Mouse (Mus musculus) granulocyte monocyte progenitor cell, adult 5-6 weeks (primary cell): ENCODE results near the gene Pax4. TPM values are rescaled to one million over a fixed set of nuclear protein-coding genes. Genes with fewer than 3 reads are reported as not detected.

Source experiments
- ATAC-seq: replicated peaks from 2 replicates; pipeline ENCODE4 v1.8.0; 2016; ENCODE audit warnings: mild to moderate bottlenecking, moderate TSS enrichment, inconsistent platforms; ENCODE audit not compliant: poor library complexity, severe bottlenecking
- total RNA-seq, 2 experiments: library from RNA; stranded (forward) in 1 of 2; stranded (reverse) in 1 of 2; fragments of 200-712, 200-1000 nt in 1 of 2; fragments of >200 nt in 1 of 2; fragmentation: Nextera tagmentation in 1 of 2; gene quantifications; 2 replicates each; pipeline ENCODE4 v1.2.3; 2014 to 2017

Gene Pax4
- not detected in 2 replicates for total RNA-seq (2014; fragmentation: Nextera tagmentation)
- total RNA-seq (2017), result not detected in 2 replicates

DNA sequence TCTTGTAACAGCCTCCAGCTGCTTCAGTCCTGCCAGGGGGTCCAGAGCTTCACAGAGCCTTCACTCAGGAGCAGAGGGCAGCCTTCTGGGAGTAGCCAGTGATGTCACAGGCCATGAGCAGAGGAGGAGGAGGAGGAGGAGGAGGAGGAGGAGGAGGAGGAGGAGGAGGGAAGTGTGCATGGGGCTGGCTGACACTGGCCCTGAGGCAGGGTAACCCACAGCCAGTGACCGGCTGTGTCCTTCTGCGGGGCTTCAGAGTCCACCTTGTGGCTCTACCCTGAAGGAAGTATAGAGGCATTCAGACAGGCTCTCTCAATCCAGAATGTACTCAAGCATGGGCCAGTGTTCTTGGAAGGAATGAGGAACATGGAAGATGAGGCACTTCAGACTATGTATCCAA, at the start of gene Pax4:
TSS of gene Pax4 (minus strand) at position 101 of the 400 bp plus-strand sequence.
- ATAC-seq, result no peak

DNA sequence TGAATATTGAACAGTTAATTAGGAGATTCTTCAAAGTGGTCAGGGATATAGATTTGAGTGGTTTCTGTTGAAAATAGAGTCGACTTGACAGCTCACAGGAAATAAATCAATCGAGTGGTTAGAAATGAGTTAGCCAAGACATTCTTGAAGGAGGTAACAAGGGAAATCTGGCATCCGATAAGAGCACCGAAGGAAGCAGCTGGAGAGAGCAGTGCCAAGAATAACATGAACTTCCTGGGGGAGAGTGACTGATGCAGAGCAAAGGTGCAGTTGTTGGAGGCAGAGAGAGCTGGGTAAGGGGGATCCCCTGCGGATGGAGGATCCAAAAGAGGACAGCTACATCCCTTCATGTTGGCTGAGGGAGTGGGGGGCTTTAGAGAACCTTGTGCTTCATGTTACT, 48.7 kb upstream of the Pax4 start:
- peak; percentile 93 for ATAC-seq

DNA sequence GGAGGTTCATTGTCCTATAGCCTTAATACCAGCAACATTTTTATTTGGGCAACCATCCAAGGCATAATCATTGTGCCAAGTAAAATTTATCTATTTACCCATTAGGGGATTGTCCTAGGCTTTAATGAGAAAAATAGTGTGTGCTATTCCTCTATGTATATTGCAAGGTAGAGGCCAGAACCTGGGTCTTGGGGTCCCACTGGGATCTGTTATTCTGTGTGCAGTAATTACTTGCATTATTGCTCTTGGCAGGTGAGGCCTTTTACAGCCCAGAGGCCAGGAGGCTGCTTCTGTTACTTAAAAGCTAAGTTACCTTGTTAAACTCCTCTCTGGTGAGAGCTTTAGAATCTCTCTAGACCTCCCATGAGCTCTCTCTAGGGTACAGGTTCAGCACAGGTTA, 42.0 kb upstream of the Pax4 start:
- no peak for ATAC-seq

DNA sequence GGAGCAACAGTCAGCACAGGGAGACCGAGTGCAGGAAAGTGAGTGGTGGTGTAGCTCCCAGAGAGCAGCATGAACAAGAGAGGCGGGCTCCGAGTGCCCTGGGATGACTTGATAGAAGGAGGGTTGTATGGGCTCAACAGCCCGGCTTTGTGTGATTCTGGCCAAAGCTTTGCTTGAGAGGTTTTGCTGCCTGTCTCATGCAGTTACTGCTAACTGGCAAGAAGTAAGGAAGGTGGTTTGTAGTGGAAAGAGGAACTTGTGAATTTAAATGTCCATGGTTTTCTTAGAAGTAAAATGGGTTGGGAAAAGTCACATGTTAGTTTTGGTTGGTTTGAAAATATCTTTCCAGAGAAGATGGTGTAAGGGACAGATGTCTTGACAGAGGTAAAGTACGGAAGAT, 41.5 kb upstream of the Pax4 start:
- ATAC-seq, result peak; percentile 33

DNA sequence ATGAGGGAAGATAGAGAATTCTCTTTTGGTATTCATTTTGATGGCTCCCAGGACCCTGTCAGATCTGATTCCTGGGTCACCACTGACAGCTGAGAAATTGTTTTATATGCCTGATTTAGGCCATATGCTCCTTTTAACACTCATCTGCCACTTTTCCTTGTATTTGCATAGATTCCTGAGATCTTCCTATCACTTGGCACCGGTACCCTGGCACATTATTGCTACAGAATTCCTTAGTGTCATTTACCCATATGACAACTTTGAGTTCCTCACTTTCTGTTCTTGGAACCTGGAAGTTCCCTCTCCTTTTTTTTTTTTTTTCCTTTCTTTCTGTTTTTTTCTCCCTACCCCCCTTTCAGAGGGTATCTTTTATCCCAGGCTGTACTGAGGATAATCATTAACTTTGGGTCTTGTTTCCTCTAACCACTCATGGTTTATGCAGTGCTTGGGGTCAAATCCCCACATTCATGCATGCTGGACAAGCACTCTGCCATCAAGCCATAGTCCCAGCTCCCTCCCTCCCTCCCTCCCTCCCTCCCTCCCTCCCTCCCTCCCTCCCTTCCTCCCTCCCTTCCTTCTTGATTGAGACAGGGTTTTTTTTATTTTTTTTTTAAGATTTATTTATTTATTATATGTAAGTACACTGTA, 39.2 kb upstream of the Pax4 start:
- ATAC-seq, result no peak

DNA sequence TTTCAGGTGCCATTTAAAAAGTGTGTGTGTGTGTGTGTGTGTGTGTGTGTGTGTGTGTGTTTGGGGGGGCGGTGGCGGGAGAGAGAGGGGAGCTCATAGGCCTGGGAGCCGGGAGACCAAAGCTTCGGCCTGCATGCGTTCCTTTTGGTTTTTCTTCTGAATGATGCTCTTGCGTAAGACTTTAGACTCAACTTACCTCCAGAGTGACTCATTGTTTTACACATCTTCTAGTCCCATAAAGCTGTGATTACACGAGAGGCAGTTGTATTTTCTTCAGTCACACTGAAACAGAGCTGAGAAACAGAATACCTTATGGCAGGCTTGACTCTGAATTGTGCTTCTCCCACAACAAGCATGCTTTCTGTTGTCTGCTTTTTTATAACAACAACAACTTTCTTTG, 37.8 kb upstream of the Pax4 start:
- ATAC-seq, result peak; percentile 31

DNA sequence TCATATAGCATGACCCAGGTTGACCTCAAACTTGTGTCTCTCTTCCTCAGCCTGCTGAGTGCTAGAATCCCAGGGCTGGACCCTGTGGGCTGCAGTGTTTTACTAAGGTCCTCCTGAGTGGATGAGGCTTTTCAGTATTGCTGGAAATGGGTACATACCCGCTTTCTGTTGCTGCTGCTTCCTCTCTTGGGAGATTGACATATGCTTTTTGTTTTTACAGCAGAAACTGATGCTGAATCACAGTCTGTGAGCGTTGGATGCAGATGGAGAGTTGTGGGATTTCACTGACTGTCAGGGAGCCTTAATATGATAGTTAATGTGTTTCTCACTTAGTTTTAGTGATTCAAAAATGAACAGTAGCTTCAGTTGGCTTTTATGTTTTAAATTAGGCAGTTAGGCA, 37.3 kb upstream of the Pax4 start:
- ATAC-seq, result no peak

DNA sequence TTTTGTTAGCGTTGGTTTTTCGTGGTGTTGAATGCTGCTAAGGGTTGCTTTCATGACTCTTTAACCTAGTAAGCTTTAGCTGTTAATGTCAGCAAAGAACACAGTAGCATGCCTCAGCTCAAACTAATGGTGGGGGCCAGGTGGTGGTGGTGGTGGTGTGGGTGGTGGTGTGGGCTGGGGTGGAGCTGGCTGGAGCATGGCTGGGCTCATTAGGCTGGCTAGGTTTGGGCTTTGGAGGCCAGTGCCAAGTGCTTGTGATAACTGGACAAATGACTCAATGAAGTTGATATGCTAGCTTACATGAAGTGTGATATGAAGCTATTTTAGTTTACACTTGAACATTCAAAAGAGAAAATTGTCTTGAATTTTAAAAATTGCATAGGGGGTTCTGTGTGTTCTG, 36.9 kb upstream of the Pax4 start:
- ATAC-seq, result no peak

DNA sequence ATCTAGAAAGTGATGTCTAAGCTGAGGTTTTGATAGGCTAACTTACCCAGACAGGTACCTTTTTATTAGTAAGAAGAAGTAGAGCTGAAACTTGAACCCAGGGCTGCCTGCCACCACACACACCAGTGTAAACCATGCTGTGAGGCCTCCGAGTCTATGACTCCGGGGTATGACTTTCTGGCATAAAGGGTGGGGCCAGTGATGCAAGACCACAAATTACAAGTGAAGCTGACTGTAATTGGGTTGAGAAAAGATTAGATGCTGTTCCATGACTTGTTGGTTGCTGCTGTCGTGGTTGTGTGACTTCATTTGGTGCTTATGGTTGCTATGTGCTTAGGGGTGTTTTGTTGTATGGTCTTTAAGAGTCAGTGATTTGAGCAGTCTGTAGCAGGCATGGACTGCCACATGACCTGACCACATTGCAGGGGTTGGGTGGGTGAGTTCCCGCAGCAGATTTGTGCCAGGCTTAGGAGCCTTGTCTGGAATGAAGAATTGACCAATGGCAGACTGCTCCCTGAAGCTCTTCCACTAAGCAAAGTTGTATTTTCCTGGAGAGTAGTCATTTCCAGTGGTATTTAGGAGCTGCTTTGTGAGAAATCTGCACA, 33.7 kb upstream of the Pax4 start:
- peak; percentile 4 for ATAC-seq

DNA sequence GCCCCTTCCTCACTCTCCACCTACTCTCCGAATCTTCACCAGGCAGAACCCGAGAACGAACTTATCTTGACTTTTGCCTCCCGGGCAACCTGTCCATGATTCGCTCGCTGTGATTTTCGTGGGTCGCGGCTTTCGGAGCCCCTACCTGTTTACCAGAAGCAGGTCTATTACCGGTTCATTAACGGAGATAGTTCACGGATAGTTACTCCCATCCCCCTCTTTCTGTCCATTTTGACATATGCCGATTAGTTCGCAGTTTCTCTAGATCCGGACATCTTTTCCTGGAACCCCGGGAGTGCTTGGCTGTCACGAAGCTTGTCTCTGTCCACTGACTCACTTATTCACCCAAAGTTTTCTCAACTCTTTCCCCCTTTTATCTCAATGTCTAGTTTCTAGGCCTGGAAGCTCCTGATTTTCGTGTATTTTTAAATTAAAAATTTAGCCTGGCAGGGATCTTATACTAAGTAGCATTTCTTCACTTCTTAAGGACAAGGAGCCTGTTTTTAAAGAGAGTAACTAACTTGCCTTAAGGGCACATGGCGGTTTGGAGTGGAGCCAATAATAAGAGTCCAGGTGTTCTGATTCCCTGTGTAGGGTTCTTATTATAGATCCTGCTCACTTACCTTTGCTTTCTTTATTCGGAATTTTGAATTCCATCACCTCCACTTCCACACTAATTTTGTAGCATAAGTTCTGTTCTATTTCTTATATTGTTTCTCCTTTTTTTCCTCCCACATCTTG, 31.8 kb upstream of the Pax4 start:
- no peak for ATAC-seq

DNA sequence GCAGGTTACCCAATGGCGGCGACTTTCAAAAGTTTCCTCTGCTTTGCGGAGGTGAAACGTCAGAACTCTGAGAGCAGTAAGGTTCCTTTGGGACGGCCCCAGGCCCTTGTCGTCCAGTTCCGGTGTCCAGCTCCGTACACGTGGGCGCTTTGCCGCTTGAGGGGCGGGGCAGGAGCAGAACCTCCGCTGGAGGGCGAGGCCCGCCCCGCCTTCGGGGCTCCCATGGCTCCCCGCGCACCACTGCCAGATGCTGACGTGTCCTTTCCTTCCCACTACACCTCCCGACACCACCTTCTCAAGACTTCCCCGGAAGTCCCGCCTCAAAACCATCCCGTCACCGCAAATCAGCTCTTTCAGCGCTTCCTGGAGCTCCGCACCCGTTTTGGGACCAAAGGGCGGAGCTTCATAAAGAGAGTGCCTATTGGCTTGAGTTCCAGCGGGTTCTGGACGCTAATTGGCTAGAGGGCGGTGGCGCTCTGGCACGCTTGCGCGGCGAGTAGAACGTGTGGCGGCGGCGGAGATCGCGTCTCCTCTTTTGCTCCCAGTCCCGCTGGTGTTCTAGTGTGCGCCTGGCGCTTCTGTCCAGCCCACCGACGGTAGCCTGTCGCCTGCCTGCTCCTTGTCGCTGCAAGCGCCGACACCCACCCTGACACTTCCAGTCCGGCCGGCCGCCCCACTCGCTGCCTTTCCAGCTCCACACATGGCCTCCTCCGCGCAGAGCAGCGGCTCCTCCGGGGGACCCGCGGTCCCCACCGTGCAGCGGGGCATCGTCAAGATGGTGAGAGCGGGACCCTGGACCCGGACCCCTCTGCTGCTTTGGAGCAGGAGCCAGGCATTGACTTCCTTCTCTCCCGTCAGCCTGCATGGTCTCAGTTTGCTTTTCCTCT, 31.0 kb upstream of the Pax4 start:
- ATAC-seq, result peak; percentile 86

DNA sequence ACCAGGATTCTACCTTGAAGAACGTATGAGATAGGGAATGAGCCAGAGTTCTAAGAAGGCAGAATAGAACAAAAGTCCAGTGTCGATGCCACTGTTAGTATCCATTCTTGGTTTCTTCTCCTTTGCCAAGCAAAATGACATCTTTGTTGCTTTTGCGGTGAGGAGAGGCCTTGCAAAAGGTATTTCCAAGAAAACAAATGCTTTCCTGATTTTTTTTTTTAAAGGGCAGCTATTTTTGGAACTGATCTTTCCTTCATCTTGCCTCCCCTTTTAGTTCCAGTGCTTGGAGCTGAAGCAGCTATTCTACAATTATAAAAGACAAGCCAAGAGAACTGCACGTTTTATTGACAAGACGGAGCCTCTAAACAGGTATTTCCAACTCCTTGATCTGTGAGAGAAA, 25.7 kb upstream of the Pax4 start, which contains the start of gene Snd1:
TSS of gene Snd1 (plus strand) at position 301 of the 400 bp plus-strand sequence.
- no peak for ATAC-seq

DNA sequence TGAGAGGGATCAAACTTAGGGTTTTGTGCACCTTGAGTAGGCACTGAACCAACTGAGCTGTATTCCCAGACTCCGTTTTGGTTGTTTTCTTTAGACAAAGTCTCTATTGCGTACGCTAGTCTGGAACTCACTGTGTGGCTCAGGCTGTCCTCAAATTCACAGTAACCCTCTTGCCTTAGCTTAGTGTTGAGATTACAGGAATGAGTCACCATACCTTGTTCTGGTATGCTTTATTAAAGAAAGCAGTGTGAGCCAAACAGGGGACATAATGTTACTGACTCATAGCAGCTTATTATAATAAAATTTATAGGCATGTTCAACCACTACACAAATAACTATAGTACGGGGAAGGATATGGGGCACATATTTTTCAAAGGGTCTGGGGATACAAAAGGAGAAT, 25.1 kb upstream of the Pax4 start:
- ATAC-seq, result no peak

DNA sequence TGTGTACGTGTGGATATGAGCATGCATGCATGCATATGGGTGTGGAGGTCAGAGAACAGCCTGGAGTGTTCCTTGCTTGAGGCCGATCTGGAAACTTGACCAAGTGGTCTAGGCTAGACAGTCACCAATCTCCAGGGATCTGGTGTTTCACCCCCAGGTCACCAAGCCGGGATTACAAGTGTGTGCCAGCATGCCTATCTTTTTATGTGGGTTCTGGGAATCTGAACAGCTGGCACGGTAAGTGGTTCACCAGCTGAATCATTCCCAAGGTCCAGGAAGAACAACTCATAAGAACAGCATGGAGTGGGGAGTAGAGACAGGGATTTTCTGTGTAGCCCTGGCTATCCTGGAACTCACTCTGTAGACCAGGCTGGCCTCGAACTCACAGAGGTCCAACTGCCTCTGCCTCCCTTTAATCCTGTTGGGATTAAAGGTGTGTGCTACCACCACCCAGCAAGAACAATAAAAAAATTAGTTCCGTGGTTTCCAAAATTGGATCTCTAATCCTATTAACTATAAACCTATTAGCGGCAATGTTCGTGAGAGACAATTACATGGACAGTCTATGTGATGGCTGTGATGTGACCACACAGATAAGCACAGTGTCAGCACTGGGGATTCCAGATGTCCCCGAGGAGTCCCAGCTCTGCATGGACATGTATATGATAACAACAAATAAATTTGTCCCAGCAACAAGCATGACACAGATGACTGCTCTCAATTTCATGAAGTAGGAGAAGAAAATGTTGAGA, 22.3 kb upstream of the Pax4 start:
- ATAC-seq, result no peak

DNA sequence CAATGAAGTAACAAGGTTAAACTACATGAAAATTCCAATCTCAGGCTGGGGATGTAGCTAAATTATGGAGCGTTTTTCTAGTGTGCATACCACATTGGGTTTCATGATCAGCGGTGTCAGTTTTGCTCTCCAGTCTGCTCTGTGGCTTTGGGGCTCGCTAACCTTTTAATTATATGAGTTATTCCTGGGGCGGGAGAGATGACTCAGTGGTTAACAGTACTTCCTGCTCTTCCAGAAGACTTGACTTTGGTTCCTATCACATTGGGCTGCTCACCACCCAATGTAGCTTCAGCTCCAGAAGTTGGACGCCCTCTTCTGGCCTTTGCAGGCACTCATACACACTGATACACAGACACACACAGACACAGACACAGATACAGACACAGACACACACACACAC, 21.5 kb upstream of the Pax4 start:
- ATAC-seq, result no peak

DNA sequence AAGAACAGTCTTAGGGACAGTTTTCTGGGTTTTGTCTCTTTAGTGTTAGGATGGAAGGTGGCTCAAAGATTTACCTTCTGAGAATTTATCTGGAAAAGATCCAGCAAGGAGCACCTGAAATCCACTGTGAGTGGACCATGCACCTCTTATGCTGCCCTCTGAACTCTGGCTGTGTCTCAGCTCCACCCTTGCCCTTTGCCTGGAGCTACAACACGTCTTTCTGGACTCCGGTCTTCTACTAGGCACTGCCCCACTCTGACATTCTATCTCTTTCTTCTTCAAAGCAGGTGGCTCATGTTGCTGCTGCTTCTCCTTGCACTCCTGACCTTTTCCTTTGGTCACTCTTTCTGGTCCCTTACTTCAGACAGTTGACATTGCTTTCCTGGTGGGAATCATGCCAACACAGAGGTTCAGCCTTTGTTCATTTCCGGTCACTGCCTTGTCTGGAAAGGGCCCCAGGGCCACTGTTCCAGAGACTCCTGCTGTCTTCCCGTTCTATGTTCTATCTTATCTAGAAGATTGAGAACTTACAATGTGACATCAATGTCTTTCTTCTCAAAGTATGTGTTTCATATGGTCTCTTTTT, 21.0 kb upstream of the Pax4 start:
- no peak for ATAC-seq

DNA sequence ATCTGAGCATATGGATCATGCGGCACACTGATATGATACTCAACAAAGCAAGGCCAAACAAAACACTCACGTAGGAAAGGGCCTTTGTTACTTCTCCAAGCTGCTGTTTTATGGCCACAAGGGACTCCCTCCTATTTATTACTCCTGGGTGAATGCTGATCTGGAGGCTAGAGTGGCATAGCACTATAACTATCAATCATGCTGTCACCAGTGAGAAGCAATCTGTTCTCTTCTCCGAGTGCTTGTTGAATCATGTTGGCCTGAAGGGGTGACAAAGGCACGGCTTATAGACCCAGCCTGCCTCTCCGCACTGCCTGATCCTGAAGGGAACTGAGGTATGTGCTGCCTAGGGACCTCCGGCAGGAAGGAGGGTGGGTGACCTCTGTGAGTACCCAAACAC, 15.5 kb upstream of the Pax4 start:
- ATAC-seq, result no peak

DNA sequence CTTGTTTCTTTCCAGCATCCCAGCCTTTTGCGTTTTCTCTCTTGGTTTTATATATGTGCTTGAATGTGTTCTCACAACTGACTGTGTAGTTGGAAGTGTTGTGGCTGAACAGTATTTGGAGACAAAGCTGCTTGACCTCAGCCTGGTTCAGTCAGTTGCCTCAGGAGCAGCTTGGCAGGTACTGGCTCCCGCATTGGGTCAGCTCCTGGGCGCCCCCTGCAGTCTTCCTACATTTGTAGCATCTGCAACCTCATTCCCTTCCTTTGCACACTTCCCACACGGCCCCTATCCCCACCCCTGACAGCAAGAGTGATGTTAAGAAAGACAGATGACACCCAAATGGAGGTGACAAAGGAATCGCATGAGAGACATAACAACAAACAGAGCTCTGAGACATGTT, 11.4 kb upstream of the Pax4 start:
- peak; percentile 87 for ATAC-seq

DNA sequence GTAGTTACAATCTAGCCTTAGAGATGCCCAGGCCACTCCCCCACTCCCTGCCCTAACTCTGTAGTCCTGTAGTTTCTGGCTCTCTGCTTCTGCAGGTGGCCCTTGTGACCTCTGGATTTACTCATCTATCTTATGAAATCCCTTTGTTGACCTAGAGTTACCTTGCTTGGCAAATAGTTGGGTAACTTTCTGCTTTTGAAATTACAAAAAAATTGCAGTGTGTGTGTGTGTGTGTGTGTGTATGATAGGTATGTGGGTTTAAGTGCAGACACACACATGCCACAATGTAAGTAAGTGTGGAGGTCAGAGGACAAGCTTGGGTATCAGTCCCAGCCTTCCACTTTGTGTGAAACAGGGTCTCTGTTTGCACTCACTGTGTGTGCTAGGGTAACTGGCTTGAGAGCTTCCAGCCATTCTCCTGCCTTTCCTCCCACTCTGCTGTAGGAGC, 10.1 kb upstream of the Pax4 start:
- ATAC-seq, result no peak; the same call in 1 of the 2 replicates
